Mouse (Mus musculus) heart, embryonic 10.5 days (tissue): ENCODE results near the gene Pln. TPM values are rescaled to one million over a fixed set of nuclear protein-coding genes. Genes with fewer than 3 reads are reported as not detected.

Experiments used
- DNase-seq: peaks from one replicate; pipeline ENCODE4 v3.0.0-alpha.2; 2017; ENCODE audit warnings: low spot score
- H3K27ac ChIP-seq: fragments of 300-500 bp; sonication (generic); 2 replicates; pipeline ENCODE4 v1.5.1; 2016; ENCODE audit warnings: mild to moderate bottlenecking
- H3K27me3 ChIP-seq: fragments of 300-500 bp; sonication (generic); 2 replicates; pipeline ENCODE4 v1.6.1; 2016; ENCODE audit warnings: mild to moderate bottlenecking; ENCODE audit not compliant: poor library complexity, insufficient read depth, severe bottlenecking
- H3K36me3 ChIP-seq: fragments of 300-500 bp; sonication (generic); 2 replicates; pipeline ENCODE4 v1.6.1; 2016; ENCODE audit warnings: mild to moderate bottlenecking, moderate library complexity
- H3K4me1 ChIP-seq: fragments of 300-500 bp; sonication (generic); 2 replicates; pipeline ENCODE4 v1.6.1; 2016; ENCODE audit warnings: mild to moderate bottlenecking
- H3K4me3 ChIP-seq: fragments of 300-500 bp; sonication (generic); 2 replicates; pipeline ENCODE4 v1.5.1; 2016; ENCODE audit warnings: mild to moderate bottlenecking, moderate library complexity
- H3K9me3 ChIP-seq: fragments of 300-500 bp; sonication (generic); 2 replicates; pipeline ENCODE4 v1.6.1; 2016; ENCODE audit warnings: mild to moderate bottlenecking, moderate library complexity
- WGBS: fragments of 180-500 bp; shearing (Covaris S2); methylation state at CpG from one replicate; pipeline ENCODE4 v1.1.7; 2016; 5-methylcytosine and 5-hydroxymethylcytosine counted together
- polyA plus RNA-seq: library from polyadenylated mRNA; unstranded; fragments of >200 nt; fragmentation: Nextera tagmentation; extraction: Ambion mirVana; gene quantifications from 2 replicates; pipeline ENCODE4 v1.2.1, GENCODE M21; 2016

Pln gene
- polyA plus RNA-seq, 1 experiment from 2014 or later = 179 TPM

- 0 out of 2 replicates have a peak, but pooled peaks cover 3% of the 10 kb centered on the region for H3K4me1 ChIP-seq
- no peaks in the 10 kb centered on the region for H3K27me3 ChIP-seq
- H3K27ac ChIP-seq = peak overlapping the region; percentile 64; the same call in 1 of the 2 replicates
- DNase-seq = no peak
- H3K4me3 ChIP-seq = peak overlapping the region; percentile 32; the same call in 1 of the 2 replicates
- 0 out of 2 replicates have a peak, but pooled peaks cover 11% of the 10 kb centered on the region for H3K36me3 ChIP-seq
- WGBS = 48% methylated on average over 6 of the region's 6 CpGs
- no peaks in the 10 kb centered on the region for H3K9me3 ChIP-seq
Measured at GRCm38 (mm10) chr10:53343384-53343783, 5.9 kb downstream of the Pln start.

GRCm38 (mm10) chr10:53343865-53344264 lies 6.4 kb downstream of the Pln start:
- 57% methylated on average over 10 of the region's 10 CpGs for WGBS
- H3K4me1 ChIP-seq = 0 out of 2 replicates have a peak, but pooled peaks cover 3% of the 10 kb centered on the region
- no peak overlapping the region for H3K4me3 ChIP-seq
- 0 out of 2 replicates have a peak overlapping the region, but pooled peaks have one; percentile 13 for H3K27ac ChIP-seq
- no peaks in the 10 kb centered on the region for H3K9me3 ChIP-seq
- H3K27me3 ChIP-seq = no peaks in the 10 kb centered on the region
- 0 out of 2 replicates have a peak, but pooled peaks cover 15% of the 10 kb centered on the region for H3K36me3 ChIP-seq
- no peak for DNase-seq

GRCm38 (mm10) chr10:53345508-53345907 lies 8.0 kb downstream of the Pln start:
- Histone ChIP-seq H3K4me3 (no peak overlapping the region), H3K27ac (no peak overlapping the region), H3K27me3 (no peaks in the 10 kb centered on the region), H3K4me1 (0 out of 2 replicates have a peak, but pooled peaks cover 3% of the 10 kb centered on the region), H3K36me3 (0 out of 2 replicates have a peak, but pooled peaks cover 18% of the 10 kb centered on the region), H3K9me3 (no peaks in the 10 kb centered on the region)
- DNase-seq = no peak
- WGBS = 85% methylated on average over 4 of the region's 4 CpGs

GRCm38 (mm10) chr10:53346506-53346905 lies 9.0 kb downstream of the Pln start:
- H3K9me3 ChIP-seq = no peaks in the 10 kb centered on the region
- no peak overlapping the region for H3K4me3 ChIP-seq
- 52% methylated on average over 3 of the region's 3 CpGs for WGBS
- H3K27ac ChIP-seq = no peak overlapping the region
- no peaks in the 10 kb centered on the region for H3K27me3 ChIP-seq
- 0 out of 2 replicates have a peak, but pooled peaks cover 3% of the 10 kb centered on the region for H3K4me1 ChIP-seq
- H3K36me3 ChIP-seq = 0 out of 2 replicates have a peak, but pooled peaks cover 18% of the 10 kb centered on the region
- no peak for DNase-seq

- Histone ChIP-seq H3K27ac (no peak overlapping the region), H3K9me3 (no peaks in the 10 kb centered on the region), H3K36me3 (0 out of 2 replicates have a peak, but pooled peaks cover 18% of the 10 kb centered on the region), H3K4me3 (no peak overlapping the region), H3K4me1 (0 out of 2 replicates have a peak, but pooled peaks cover 3% of the 10 kb centered on the region), H3K27me3 (no peaks in the 10 kb centered on the region)
- DNase-seq = no peak
- WGBS = 86% methylated on average over 5 of the region's 5 CpGs
Measured at GRCm38 (mm10) chr10:53346916-53347315, 9.4 kb downstream of the Pln start.

GRCm38 (mm10) chr10:53347787-53348755 lies 10.6 kb downstream of the Pln start:
- Histone ChIP-seq H3K36me3 (0 out of 2 replicates have a peak, but pooled peaks cover 18% of the 10 kb centered on the region), H3K9me3 (no peaks in the 10 kb centered on the region), H3K27me3 (no peaks in the 10 kb centered on the region), H3K4me1 (0 out of 2 replicates have a peak, but pooled peaks cover 3% of the 10 kb centered on the region), H3K4me3 (no peak overlapping the region), H3K27ac (no peak overlapping the region)
- DNase-seq = no peak
- WGBS = 55% methylated on average over 10 of the region's 10 CpGs

GRCm38 (mm10) chr10:53349254-53349653 lies 11.8 kb downstream of the Pln start:
- H3K27me3 ChIP-seq = no peaks in the 10 kb centered on the region
- no peak for DNase-seq
- no peak overlapping the region for H3K4me3 ChIP-seq
- no peak overlapping the region for H3K27ac ChIP-seq
- no peaks in the 10 kb centered on the region for H3K4me1 ChIP-seq
- 0 out of 2 replicates have a peak, but pooled peaks cover 10% of the 10 kb centered on the region for H3K36me3 ChIP-seq
- no peaks in the 10 kb centered on the region for H3K9me3 ChIP-seq
- WGBS = 80% methylated on average over 1 of the region's 1 CpGs

GRCm38 (mm10) chr10:53353665-53354064 lies 16.2 kb downstream of the Pln start:
- Histone ChIP-seq H3K9me3 (no peaks in the 10 kb centered on the region), H3K27me3 (no peaks in the 10 kb centered on the region), H3K4me1 (no peaks in the 10 kb centered on the region), H3K4me3 (no peak overlapping the region), H3K27ac (no peak overlapping the region), H3K36me3 (peaks cover 21% of the 10 kb centered on the region)
- WGBS = 80% methylated on average over 3 of the region's 3 CpGs
- DNase-seq = no peak

- no peak overlapping the region for H3K4me3 ChIP-seq
- H3K36me3 ChIP-seq = peaks cover 20% of the 10 kb centered on the region
- DNase-seq = no peak
- H3K27ac ChIP-seq = no peak overlapping the region
- no peaks in the 10 kb centered on the region for H3K27me3 ChIP-seq
- H3K9me3 ChIP-seq = no peaks in the 10 kb centered on the region
- H3K4me1 ChIP-seq = no peaks in the 10 kb centered on the region
- 91% methylated on average over 3 of the region's 3 CpGs for WGBS
Measured at GRCm38 (mm10) chr10:53359016-53359415, 21.5 kb downstream of the Pln start.

- H3K27me3 ChIP-seq = no peaks in the 10 kb centered on the region
- peaks cover 4% of the 10 kb centered on the region for H3K36me3 ChIP-seq
- H3K27ac ChIP-seq = no peak overlapping the region
- H3K9me3 ChIP-seq = no peaks in the 10 kb centered on the region
- no peak overlapping the region for H3K4me3 ChIP-seq
- DNase-seq = no peak
- H3K4me1 ChIP-seq = no peaks in the 10 kb centered on the region
Measured at GRCm38 (mm10) chr10:53364311-53364710, 26.8 kb downstream of the Pln start.

GRCm38 (mm10) chr10:53367265-53367664 lies 29.8 kb downstream of the Pln start:
- WGBS = 90% methylated on average over 2 of the region's 2 CpGs
- H3K36me3 ChIP-seq = peaks cover 19% of the 10 kb centered on the region
- no peak for DNase-seq

GRCm38 (mm10) chr10:53373885-53374578 lies 36.6 kb downstream of the Pln start:
- Histone ChIP-seq H3K4me3 (no peak overlapping the region), H3K27ac (no peak overlapping the region), H3K36me3 (peaks cover 27% of the 10 kb centered on the region), H3K9me3 (peaks cover 6% of the 10 kb centered on the region), H3K27me3 (no peaks in the 10 kb centered on the region), H3K4me1 (peaks cover 3% of the 10 kb centered on the region; the same call in 1 of the 2 replicates)
- 84% methylated on average over 6 of the region's 6 CpGs for WGBS
- no peak for DNase-seq

More at GRCm38 (mm10) chr10:53367265-53367664, 29.8 kb downstream of the Pln start:
- Histone ChIP-seq H3K27ac (no peak overlapping the region), H3K4me1 (no peaks in the 10 kb centered on the region), H3K9me3 (peaks cover 3% of the 10 kb centered on the region), H3K27me3 (no peaks in the 10 kb centered on the region), H3K4me3 (no peak overlapping the region)
